Mouse (Mus musculus): ENCODE results near the gene Cfap61.

DNA sequence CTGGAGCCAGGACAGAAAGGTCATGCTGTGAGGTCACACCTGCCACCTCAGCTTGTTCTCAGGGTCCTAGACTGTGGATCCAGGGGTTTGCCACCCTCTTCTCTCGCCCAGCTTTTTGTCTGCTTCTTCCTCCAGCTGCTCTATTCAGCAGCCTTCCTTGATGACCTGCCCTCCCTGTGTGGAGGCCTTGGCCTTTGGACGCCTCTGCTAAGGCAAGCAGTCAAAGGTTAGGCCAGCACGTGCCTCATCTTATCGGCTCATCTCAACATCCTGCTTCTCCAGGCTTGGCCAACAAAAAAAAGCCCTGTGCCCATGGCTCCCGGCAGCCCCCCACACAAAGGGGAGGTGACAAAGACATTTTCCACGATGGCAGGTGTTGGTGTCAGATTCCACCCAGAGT, 313.0 kb downstream of the Cfap61 start:
- TF ChIP-seq POLR2A (IDR thresholded peaks at IDR 0.05; ENCODE audit: control insufficient read depth, extremely low read depth, insufficient read depth, low read length, poor library complexity) (no peak), CTCF (IDR thresholded peaks at IDR 0.05; ENCODE audit: borderline replicate concordance, control insufficient read depth, extremely low read depth, insufficient read depth, low read length, poor library complexity) (no peak)
